Mouse (Mus musculus) brain, embryonic 14.5 days (tissue): ENCODE measurements around the gene Mthfd1l.

ENCODE experiments used
- CTCF ChIP-seq: fragments of 200-500 bp; IDR thresholded peaks from 2 replicates; pipeline ENCODE4 v1.5.1; 2012; ENCODE audit warnings: inconsistent platforms, mild to moderate bottlenecking, moderate library complexity, borderline replicate concordance; ENCODE audit not compliant: insufficient read depth, insufficient read length; ENCODE audit errors: extremely low read depth
- POLR2A ChIP-seq: fragments of 200-500 bp; IDR thresholded peaks from 2 replicates; pipeline ENCODE4 v1.6.1; 2012; ENCODE audit warnings: mild to moderate bottlenecking, inconsistent platforms, borderline replicate concordance; ENCODE audit not compliant: poor library complexity, insufficient read depth, insufficient read length, severe bottlenecking; ENCODE audit errors: extremely low read depth

DNA sequence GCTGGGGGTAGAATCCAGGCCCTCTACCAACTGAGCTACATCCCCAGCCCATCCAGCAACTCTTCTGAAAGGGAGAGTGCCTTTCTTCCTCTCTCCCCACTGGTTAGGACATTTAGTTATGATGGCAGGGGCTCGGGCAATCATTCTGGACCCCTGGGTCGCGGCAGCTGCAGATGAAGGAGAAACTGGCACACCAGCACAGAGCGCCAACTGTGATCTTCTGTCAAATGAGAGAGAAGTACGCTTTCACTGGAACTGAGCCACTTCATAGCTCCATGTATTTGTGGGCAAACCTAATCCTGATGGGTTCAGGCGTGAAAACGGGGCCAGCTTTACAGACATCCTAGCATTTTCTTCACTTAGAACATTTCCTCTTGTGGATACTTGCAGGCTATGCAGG lies 97.1 kb downstream of the Mthfd1l start:
- TF ChIP-seq POLR2A (no peak), CTCF (no peak)
